Mouse (Mus musculus): Measurements from ENCODE around the gene Apc2. TPM values are rescaled to one million over a fixed set of nuclear protein-coding genes. Genes with fewer than 3 reads are reported as not detected.
A peak's percentile ranks its signal among the peaks of the same experiment; 100 is the strongest.

The Apc2 gene
- polyA plus RNA-seq, 1 experiment from 2014 or later = 0.45 TPM

GRCm38 (mm10) chr10:80253551-80253950 lies 42.2 kb upstream of the Apc2 start:
- H3K4me2 ChIP-seq = no peak overlapping the region
- no peak for DNase-seq (ENCODE audit: low spot score)
- WGBS = 88% methylated on average over 6 of the region's 6 CpGs
- H3K27ac ChIP-seq (ENCODE audit: low read depth, low read length) = no peak overlapping the region
- no peak for ATAC-seq (replicated peaks; ENCODE audit: low FRiP score)
- H3K36me3 ChIP-seq (ENCODE audit: control insufficient read depth, insufficient read depth, low read length) = peaks cover 37% of the 10 kb centered on the region
- H3K9ac ChIP-seq (ENCODE audit: low read depth, low read length) = no peak overlapping the region
- no peaks in the 10 kb centered on the region for H3K27me3 ChIP-seq (replicated peaks; ENCODE audit: control insufficient read depth, insufficient read depth, low read length)
- H3K4me1 ChIP-seq (replicated peaks; ENCODE audit: control insufficient read depth, insufficient read depth, low read length) = peaks cover 16% of the 10 kb centered on the region
- H3K9me3 ChIP-seq (ENCODE audit: control insufficient read depth, low read length) = no peaks in the 10 kb centered on the region
- H3K4me3 ChIP-seq (ENCODE audit: low read depth, low read length) = no peak overlapping the region

GRCm38 (mm10) chr10:80254331-80255297 lies 41.2 kb upstream of the Apc2 start:
- Histone ChIP-seq H3K27me3 (replicated peaks; ENCODE audit: control insufficient read depth, insufficient read depth, low read length) (no peaks in the 10 kb centered on the region), H3K9ac (ENCODE audit: low read depth, low read length) (no peak overlapping the region), H3K4me2 (no peak overlapping the region), H3K4me1 (replicated peaks; ENCODE audit: control insufficient read depth, insufficient read depth, low read length) (peaks cover 20% of the 10 kb centered on the region), H3K4me3 (ENCODE audit: low read depth, low read length) (no peak overlapping the region), H3K9me3 (ENCODE audit: control insufficient read depth, low read length) (no peaks in the 10 kb centered on the region), H3K27ac (ENCODE audit: low read depth, low read length) (no peak overlapping the region), H3K36me3 (ENCODE audit: control insufficient read depth, insufficient read depth, low read length) (peaks cover 39% of the 10 kb centered on the region)
- WGBS = 91% methylated on average over 26 of the region's 26 CpGs
- ATAC-seq (replicated peaks; ENCODE audit: low FRiP score) (no peak), DNase-seq (ENCODE audit: low spot score) (no peak)

GRCm38 (mm10) chr10:80255881-80256535 lies 39.8 kb upstream of the Apc2 start:
- no peak overlapping the region for H3K9ac ChIP-seq (ENCODE audit: low read depth, low read length)
- no peak overlapping the region for H3K27ac ChIP-seq (ENCODE audit: low read depth, low read length)
- H3K9me3 ChIP-seq (ENCODE audit: control insufficient read depth, low read length) = no peaks in the 10 kb centered on the region
- 87% methylated on average over 5 of the region's 5 CpGs for WGBS
- no peak overlapping the region for H3K4me3 ChIP-seq (ENCODE audit: low read depth, low read length)
- no peaks in the 10 kb centered on the region for H3K27me3 ChIP-seq (replicated peaks; ENCODE audit: control insufficient read depth, insufficient read depth, low read length)
- H3K4me1 ChIP-seq (replicated peaks; ENCODE audit: control insufficient read depth, insufficient read depth, low read length) = peaks cover 23% of the 10 kb centered on the region
- no peak overlapping the region for H3K4me2 ChIP-seq
- H3K36me3 ChIP-seq (ENCODE audit: control insufficient read depth, insufficient read depth, low read length) = peaks cover 39% of the 10 kb centered on the region
- ATAC-seq (replicated peaks; ENCODE audit: low FRiP score) (no peak), DNase-seq (ENCODE audit: low spot score) (no peak)

- H3K9ac ChIP-seq (ENCODE audit: low read depth, low read length) = no peak overlapping the region
- peaks cover 31% of the 10 kb centered on the region for H3K4me1 ChIP-seq (replicated peaks; ENCODE audit: control insufficient read depth, insufficient read depth, low read length)
- H3K4me3 ChIP-seq (ENCODE audit: low read depth, low read length) = no peak overlapping the region
- H3K27ac ChIP-seq (ENCODE audit: low read depth, low read length) = no peak overlapping the region; the same call in 1 of the 2 replicates
- ATAC-seq (replicated peaks; ENCODE audit: low FRiP score) (no peak), DNase-seq (ENCODE audit: low spot score) (no peak)
- H3K36me3 ChIP-seq (ENCODE audit: control insufficient read depth, insufficient read depth, low read length) = peaks cover 36% of the 10 kb centered on the region
- no peaks in the 10 kb centered on the region for H3K9me3 ChIP-seq (ENCODE audit: control insufficient read depth, low read length)
- WGBS = 83% methylated on average over 2 of the region's 2 CpGs
- H3K4me2 ChIP-seq = peak overlapping the region; percentile 13; the same call in 1 of the 2 replicates
- H3K27me3 ChIP-seq (replicated peaks; ENCODE audit: control insufficient read depth, insufficient read depth, low read length) = no peaks in the 10 kb centered on the region
Measured at GRCm38 (mm10) chr10:80257936-80258335, 37.8 kb upstream of the Apc2 start.

- DNase-seq (ENCODE audit: low spot score) (no peak), ATAC-seq (replicated peaks; ENCODE audit: low FRiP score) (no peak)
- peaks cover 35% of the 10 kb centered on the region for H3K36me3 ChIP-seq (ENCODE audit: control insufficient read depth, insufficient read depth, low read length)
- H3K27ac ChIP-seq (ENCODE audit: low read depth, low read length) = no peak overlapping the region
- 88% methylated on average over 14 of the region's 14 CpGs for WGBS
- H3K4me2 ChIP-seq = peak overlapping the region; percentile 99
- H3K27me3 ChIP-seq (replicated peaks; ENCODE audit: control insufficient read depth, insufficient read depth, low read length) = no peaks in the 10 kb centered on the region
- H3K4me3 ChIP-seq (ENCODE audit: low read depth, low read length) = peak overlapping the region; percentile 61; the same call in 1 of the 2 replicates
- peaks cover 33% of the 10 kb centered on the region for H3K4me1 ChIP-seq (replicated peaks; ENCODE audit: control insufficient read depth, insufficient read depth, low read length)
- no peak overlapping the region for H3K9ac ChIP-seq (ENCODE audit: low read depth, low read length)
- H3K9me3 ChIP-seq (ENCODE audit: control insufficient read depth, low read length) = no peaks in the 10 kb centered on the region
Measured at GRCm38 (mm10) chr10:80258752-80259462, 36.9 kb upstream of the Apc2 start.

- H3K4me1 ChIP-seq (replicated peaks; ENCODE audit: control insufficient read depth, insufficient read depth, low read length) = peaks cover 33% of the 10 kb centered on the region
- WGBS = 79% methylated on average over 6 of the region's 6 CpGs
- no peak for ATAC-seq (replicated peaks; ENCODE audit: low FRiP score)
- H3K27me3 ChIP-seq (replicated peaks; ENCODE audit: control insufficient read depth, insufficient read depth, low read length) = no peaks in the 10 kb centered on the region
- no peaks in the 10 kb centered on the region for H3K9me3 ChIP-seq (ENCODE audit: control insufficient read depth, low read length)
- H3K4me2 ChIP-seq = peak overlapping the region; percentile 99
- H3K27ac ChIP-seq (ENCODE audit: low read depth, low read length) = 0 out of 2 replicates have a peak overlapping the region, but pooled peaks have one; percentile 21
- DNase-seq (ENCODE audit: low spot score) = no peak
- peaks cover 30% of the 10 kb centered on the region for H3K36me3 ChIP-seq (ENCODE audit: control insufficient read depth, insufficient read depth, low read length)
- H3K9ac ChIP-seq (ENCODE audit: low read depth, low read length) = peak overlapping the region; percentile 63; the same call in 1 of the 2 replicates
- H3K4me3 ChIP-seq (ENCODE audit: low read depth, low read length) = peak overlapping the region; percentile 61
Measured at GRCm38 (mm10) chr10:80259463-80259805, 36.3 kb upstream of the Apc2 start.

- H3K27ac ChIP-seq (ENCODE audit: low read depth, low read length) = peak overlapping the region; percentile 99
- H3K4me3 ChIP-seq (ENCODE audit: low read depth, low read length) = peak overlapping the region; percentile 61
- peaks cover 33% of the 10 kb centered on the region for H3K4me1 ChIP-seq (replicated peaks; ENCODE audit: control insufficient read depth, insufficient read depth, low read length)
- ATAC-seq (replicated peaks; ENCODE audit: low FRiP score) (no peak), DNase-seq (ENCODE audit: low spot score) (no peak)
- peaks cover 24% of the 10 kb centered on the region for H3K36me3 ChIP-seq (ENCODE audit: control insufficient read depth, insufficient read depth, low read length)
- H3K9me3 ChIP-seq (ENCODE audit: control insufficient read depth, low read length) = no peaks in the 10 kb centered on the region
- WGBS = 13% methylated on average over 19 of the region's 19 CpGs
- peak overlapping the region; percentile 63 for H3K9ac ChIP-seq (ENCODE audit: low read depth, low read length)
- H3K27me3 ChIP-seq (replicated peaks; ENCODE audit: control insufficient read depth, insufficient read depth, low read length) = no peaks in the 10 kb centered on the region
- peak overlapping the region; percentile 99 for H3K4me2 ChIP-seq
Measured at GRCm38 (mm10) chr10:80259861-80260641, 35.7 kb upstream of the Apc2 start.

Data from liver, embryonic 11.5 days (tissue).